Mouse (Mus musculus) C2C12 (cell line): ENCODE data around the gene Fn3k. TPM values are rescaled to one million over a fixed set of nuclear protein-coding genes. Genes with fewer than 3 reads are reported as not detected.

Experiments used
- H3K27me3 ChIP-seq: one replicate; pipeline ENCODE4 v1.6.1; 2011; ENCODE audit not compliant: control insufficient read depth, insufficient read depth, insufficient read length
- H3K36me3 ChIP-seq: one replicate; pipeline ENCODE4 v1.6.1; 2011; ENCODE audit not compliant: control insufficient read depth, insufficient read depth
- H3K4me3 ChIP-seq: one replicate; pipeline ENCODE4 v1.5.1; 2011; ENCODE audit warnings: mild to moderate bottlenecking, control low read depth; ENCODE audit not compliant: poor library complexity, insufficient read depth, severe bottlenecking
- H3K79me2 ChIP-seq: one replicate; pipeline ENCODE4 v1.6.1; 2011; ENCODE audit not compliant: control insufficient read depth, insufficient read depth
- H3K79me3 ChIP-seq: one replicate; pipeline ENCODE4 v1.6.1; 2011; ENCODE audit warnings: low read depth, control low read depth
- H3ac ChIP-seq: one replicate; pipeline ENCODE3; 2011; ENCODE audit warnings: low read depth; ENCODE audit not compliant: control insufficient read depth, insufficient read length
- CEBPB ChIP-seq: IDR thresholded peaks from one replicate; pipeline ENCODE4 v1.6.1; 2011; ENCODE audit warnings: low read depth, mild to moderate bottlenecking, control low read depth, moderate library complexity
- CTCF ChIP-seq: IDR thresholded peaks from one replicate; pipeline ENCODE4 v1.5.1; 2011; ENCODE audit not compliant: control insufficient read depth, insufficient read depth, insufficient read length
- FOSL1 ChIP-seq: IDR thresholded peaks from one replicate; pipeline ENCODE4 v1.8.0; 2011; ENCODE audit warnings: mild to moderate bottlenecking, low read length; ENCODE audit not compliant: poor library complexity, insufficient read depth, severe bottlenecking
- MAX ChIP-seq: IDR thresholded peaks from one replicate; pipeline ENCODE4 v1.6.1; 2011; ENCODE audit warnings: mild to moderate bottlenecking, control low read depth
- MYOD1 ChIP-seq: IDR thresholded peaks from one replicate; pipeline ENCODE4 v1.6.1; 2011; ENCODE audit warnings: low read depth; ENCODE audit not compliant: control insufficient read depth, insufficient read length
- MYOG ChIP-seq: IDR thresholded peaks from one replicate; pipeline ENCODE4 v1.6.1; 2011; ENCODE audit not compliant: control insufficient read depth, insufficient read length; ENCODE audit errors: extremely low read depth
- USF1 ChIP-seq: IDR thresholded peaks from one replicate; pipeline ENCODE4 v1.6.1; 2011; ENCODE audit warnings: low read depth, mild to moderate bottlenecking, control low read depth, moderate library complexity
- microRNA-seq: library from miRNA; unstranded; fragments of <30 nt; microRNA quantifications from one replicate; pipeline ENCODE4, GENCODE M21; 2019; ENCODE audit warnings: borderline microRNAs expressed
- polyA plus RNA-seq: library from polyadenylated mRNA; unstranded; fragments of >200 nt; fragmentation: generic; extraction: Trizol; gene quantifications from one replicate; pipeline ENCODE4 v1.2.1, GENCODE M21; 2012; ENCODE audit warnings: missing spikeins

Fn3k gene
- polyA plus RNA-seq, 1 experiment, result 0.04 TPM

DNA sequence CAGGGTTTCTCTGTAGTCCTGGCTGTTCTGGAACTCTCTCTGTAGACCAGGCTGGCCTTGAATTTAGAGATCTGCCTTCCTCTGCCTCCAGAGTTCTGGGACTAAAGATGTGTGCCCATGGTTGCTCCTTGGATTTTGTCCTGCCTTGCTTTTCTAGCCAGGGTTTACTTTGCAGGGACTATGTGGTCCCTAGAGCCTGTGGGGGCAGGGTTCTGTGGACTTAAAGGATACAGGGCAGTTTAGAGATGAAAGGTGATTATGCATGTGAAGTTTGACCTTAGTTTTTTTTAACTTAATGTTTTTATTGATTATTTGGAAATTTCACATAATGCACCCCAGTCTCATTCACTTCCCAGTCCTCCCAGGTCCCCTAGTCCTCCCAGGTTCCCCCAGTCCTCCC, 55.9 kb downstream of the Fn3k start:
- H3K79me2 ChIP-seq, result peaks cover 44% of the 10 kb centered on the region

More for the DNA sequence above, 55.9 kb downstream of the Fn3k start:
- Histone ChIP-seq H3K4me3 (no peak overlapping the region), H3ac (no peak overlapping the region), H3K79me3 (peaks cover 2% of the 10 kb centered on the region), H3K36me3 (peaks cover 13% of the 10 kb centered on the region), H3K27me3 (no peaks in the 10 kb centered on the region)
- TF ChIP-seq FOSL1 (no peak), USF1 (no peak), MYOG (no peak), CTCF (no peak), CEBPB (no peak), MYOD1 (no peak), MAX (no peak)

Small RNA genes within 50 kb of the gene (microRNA-seq; reads per million reads assigned to microRNA genes)
- not detected for gene Mir7236

Other genes starting within 250 kb of the Fn3k start
- 5.4 TPM for gene Hexdc, start 230.5 kb upstream of the Fn3k start, polyA plus RNA-seq
- gene Ogfod3, start 230.2 kb upstream of the Fn3k start, polyA plus RNA-seq, result 10.8 TPM
- gene Cybc1, start 205.6 kb upstream of the Fn3k start, polyA plus RNA-seq, result 23.8 TPM
- gene Narf, start 197.7 kb upstream of the Fn3k start, polyA plus RNA-seq, result 4.0 TPM
- 43.1 TPM for gene Foxk2, start 174.9 kb upstream of the Fn3k start, polyA plus RNA-seq
- 60.9 TPM for gene Wdr45b, start 80.5 kb upstream of the Fn3k start, polyA plus RNA-seq
- 0.41 TPM for gene Rab40b, start 46.7 kb upstream of the Fn3k start, polyA plus RNA-seq
- 5.3 TPM for gene Fn3krp, start 13.5 kb upstream of the Fn3k start, polyA plus RNA-seq
- 69.2 TPM for gene Tbcd, start 17.0 kb downstream of the Fn3k start, polyA plus RNA-seq
- 0.11 TPM for gene Zfp750, start 84.4 kb downstream of the Fn3k start, polyA plus RNA-seq
- 2.7 TPM for gene B3gntl1, start 238.2 kb downstream of the Fn3k start, polyA plus RNA-seq